In the genomic region with DNA sequence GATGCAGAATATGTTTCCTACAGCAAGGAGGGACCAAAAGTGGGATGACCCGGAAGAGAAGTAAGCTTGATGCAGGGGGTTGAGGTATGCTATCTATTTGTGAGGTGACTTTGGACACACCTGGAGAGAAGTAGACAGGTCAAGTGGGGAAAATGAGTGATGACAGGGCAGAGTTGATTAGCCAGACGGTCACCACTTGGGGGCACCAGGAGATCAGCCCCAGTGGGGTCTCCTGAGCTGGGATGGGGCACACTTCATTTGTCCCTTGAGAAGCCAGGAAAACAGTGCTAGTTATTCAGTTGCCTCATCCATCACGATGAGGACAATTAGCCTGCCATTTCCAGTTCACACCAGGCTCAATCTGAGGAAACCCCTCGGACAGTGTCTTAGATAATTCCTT, we compare ENCODE assay signal across 14 mouse cellular contexts. TPM values are rescaled to one million over a fixed set of nuclear protein-coding genes. Genes with fewer than 3 reads are reported as not detected.
DNase-seq lines count a peak whose midpoint lies in the region; ATAC-seq lines count a peak whose summit lies in the region.
"Had no signal": no experiment of that assay in that cellular context is flagged by ENCODE, and none has a peak within 500 bp of the region (broad histone marks: within the 10 kb centered on the region; RNA-seq: fewer than 3 reads in every experiment).

No protein-coding gene starts in this region.

- no peaks in the 10 kb centered on the region for H3K9me3 ChIP-seq in kidney, embryonic 14.5 days (ENCODE audit: control insufficient read depth, low read length)
- H3K9me3 ChIP-seq: hindbrain, embryonic 13.5 days; liver, embryonic 15.5 days had no signal

- 0 out of 2 replicates have a peak, but pooled peaks have one; percentile 26 for ATAC-seq in kidney, embryonic 14.5 days (ENCODE audit: low FRiP score, low TSS enrichment)
- ATAC-seq in CD4-positive, CD25-positive, alpha-beta regulatory T cell, adult 4 months = peak; percentile 54

- H3K9ac ChIP-seq in kidney, embryonic 14.5 days (ENCODE audit: low read depth, low read length) = no peak overlapping the region
- H3K9ac ChIP-seq: hindbrain, embryonic 13.5 days; liver, embryonic 15.5 days had no signal

- H3K27me3 ChIP-seq in kidney, embryonic 14.5 days (ENCODE audit: control insufficient read depth, insufficient read depth, low read length) = no peaks in the 10 kb centered on the region

- no peaks in the 10 kb centered on the region for H3K36me3 ChIP-seq in kidney, embryonic 14.5 days (ENCODE audit: control insufficient read depth, insufficient read depth, low read length)
- H3K36me3 ChIP-seq: hindbrain, embryonic 13.5 days; liver, embryonic 15.5 days had no signal

- no peak for DNase-seq in kidney, postnatal 14 days
- peak; percentile 16 for DNase-seq in 416B (ENCODE audit: low read depth)
- DNase-seq in induced T-regulatory cell, adult 2 months (ENCODE audit: low read depth) = peak; percentile 36
- DNase-seq in cerebellum, adult 18-20 months = no peak
- DNase-seq in spleen, postnatal 36 days (ENCODE audit: low spot score in 2 of 2) = no peak
- DNase-seq: cerebellum, adult 2 months; gastrocnemius, postnatal 36 days; right cerebral cortex, adult 18-20 months had no signal

- no peak overlapping the region for H3K27ac ChIP-seq in kidney, embryonic 14.5 days (ENCODE audit: low read depth, low read length)
- H3K27ac ChIP-seq: hindbrain, embryonic 13.5 days; liver, embryonic 15.5 days had no signal

- no peak overlapping the region for H3K4me2 ChIP-seq in kidney, embryonic 14.5 days (replicated peaks; ENCODE audit: low read depth, low read length)
- H3K4me2 ChIP-seq: hindbrain, embryonic 13.5 days; liver, embryonic 15.5 days had no signal

- H3K4me3 ChIP-seq in kidney, embryonic 14.5 days (ENCODE audit: low read length) = no peak overlapping the region
- H3K4me3 ChIP-seq: erythroblast, embryonic 14.5 days; hindbrain, embryonic 13.5 days; liver, embryonic 15.5 days; myocyte had no signal

- peaks cover 7% of the 10 kb centered on the region; the same call in 1 of the 2 replicates for H3K4me1 ChIP-seq in kidney, embryonic 14.5 days (ENCODE audit: control insufficient read depth, insufficient read depth, low read length)
- H3K4me1 ChIP-seq: liver, embryonic 15.5 days had no signal

- WGBS in kidney, embryonic 14.5 days = 28% methylated on average over 4 of the region's 4 CpGs

RNA-seq across cellular contexts. Expression of a gene that starts 31.5 kb away (rescaled TPM):
- polyA plus RNA-seq in kidney, embryonic 14.5 days (2014; fragmentation: Nextera tagmentation; extraction: Ambion mirVana) = 110 and 114 TPM in 2 replicates
- polyA plus RNA-seq in CD4-positive, CD25-positive, alpha-beta regulatory T cell, adult 4 months (2017; shearing (Covaris generic)) = 10 to 100 TPM; 13.3 to 16.9 TPM

Comparison
In these comparisons a context has a peak if more than half of its experiments do, and no peak if none do; other contexts are left out.
1. DNase-seq: peak in 416B (single experiment) and induced T-regulatory cell, adult 2 months (single experiment); none in kidney, postnatal 14 days (single experiment), cerebellum, adult 18-20 months (0 of 2) and spleen, postnatal 36 days (0 of 2).